Mouse (Mus musculus) midbrain, postnatal 0 days (tissue): ENCODE results near the gene Olfr1232. TPM values are rescaled to one million over a fixed set of nuclear protein-coding genes. Genes with fewer than 3 reads are reported as not detected.

Experiments
- ATAC-seq: fragments of 200-750 bp; cut with Nextera tagmentation; 2 replicates; pipeline ENCODE4 v1.8.0; 2017; ENCODE audit warnings: moderate number of reproducible peaks, mild to moderate bottlenecking, moderate TSS enrichment, moderate library complexity; ENCODE audit not compliant: low FRiP score
- DNase-seq: peaks from one replicate; pipeline ENCODE4 v3.0.0-alpha.2; 2015; ENCODE audit warnings: low spot score
- H3K27ac ChIP-seq: fragments of 300-500 bp; sonication (generic); 2 replicates; pipeline ENCODE4 v1.5.1; 2014; ENCODE audit warnings: low read depth, mild to moderate bottlenecking, low read length, mixed read lengths
- H3K27me3 ChIP-seq: fragments of 300-500 bp; sonication (generic); 2 replicates; pipeline ENCODE4 v1.6.1; 2014; ENCODE audit warnings: low read length, control low read depth, mixed read lengths; ENCODE audit not compliant: insufficient read depth
- H3K36me3 ChIP-seq: fragments of 300-500 bp; sonication (generic); 2 replicates; pipeline ENCODE4 v1.6.1; 2014; ENCODE audit warnings: low read length, control low read depth, mixed read lengths; ENCODE audit not compliant: insufficient read depth
- H3K4me1 ChIP-seq: fragments of 300-500 bp; sonication (generic); 2 replicates; pipeline ENCODE4 v1.6.1; 2014; ENCODE audit warnings: mild to moderate bottlenecking, control low read depth, antibody characterized with exemption, low read length, mixed read lengths; ENCODE audit not compliant: insufficient read depth
- H3K4me2 ChIP-seq: fragments of 300-500 bp; sonication (generic); 2 replicates; pipeline ENCODE4 v1.6.1; 2014; ENCODE audit warnings: low read depth, mild to moderate bottlenecking, low read length, mixed read lengths; ENCODE audit not compliant: poor library complexity, severe bottlenecking
- H3K4me3 ChIP-seq: fragments of 300-500 bp; sonication (generic); 2 replicates; pipeline ENCODE4 v1.5.1; 2014; ENCODE audit warnings: low read depth, mild to moderate bottlenecking, low read length, moderate library complexity
- H3K9ac ChIP-seq: fragments of 300-500 bp; sonication (generic); replicated peaks from 2 replicates; pipeline ENCODE4 v1.6.1; 2014; ENCODE audit warnings: mild to moderate bottlenecking, low read length, moderate library complexity, mixed read lengths; ENCODE audit not compliant: poor library complexity, severe bottlenecking
- H3K9me3 ChIP-seq: fragments of 300-500 bp; sonication (generic); 2 replicates; pipeline ENCODE4 v1.6.1; 2016; ENCODE audit warnings: low read length, control low read depth
- CTCF ChIP-seq: IDR thresholded peaks from 2 replicates; pipeline ENCODE4 v1.5.1; 2016; ENCODE audit warnings: antibody characterized with exemption, mild to moderate bottlenecking
- WGBS: fragments of 180-500 bp; shearing (Covaris S2); extraction: QIAGEN DNeasy Blood & Tissue Kit; methylation state at CpG from one replicate; pipeline ENCODE4 v1.1.7; 2014; 5-methylcytosine and 5-hydroxymethylcytosine counted together
- polyA plus RNA-seq: library from polyadenylated mRNA; unstranded; fragments of >200 nt; fragmentation: Nextera tagmentation; extraction: Ambion mirVana; gene quantifications from 2 replicates; pipeline ENCODE4 v1.2.1, GENCODE M21; 2015
- total RNA-seq: library from RNA; depleted of rRNA; stranded (reverse); fragments of >200 nt; gene quantifications from 2 replicates; pipeline ENCODE4 v1.2.3, GENCODE M21; 2014; rRNA removed

Olfr1232 gene
- total RNA-seq: not detected in 2 replicates
- polyA plus RNA-seq: not detected in 2 replicates

DNA sequence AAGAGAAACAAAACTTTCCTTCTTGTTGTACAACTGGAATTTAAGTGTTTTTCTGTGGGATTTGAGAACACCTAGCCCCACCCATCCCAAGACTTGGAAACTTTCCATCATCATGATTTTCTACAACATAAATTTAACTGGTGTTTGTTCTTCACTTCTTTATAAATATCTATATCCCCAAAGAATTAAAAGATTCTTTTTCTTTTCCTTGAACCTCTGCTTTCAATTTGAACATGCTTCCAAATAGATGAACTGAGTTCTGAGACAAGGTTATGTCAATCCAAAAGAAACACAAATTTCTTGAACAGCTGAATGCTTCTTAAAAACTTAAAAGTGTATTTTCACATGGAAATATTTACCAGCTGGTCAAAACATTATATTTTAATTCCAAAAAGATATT is at the start of gene Olfr1232:
Olfr1232 (minus strand) TSS at position 101 of the 400 bp plus-strand sequence.
- Histone ChIP-seq H3K4me1 (no peaks in the 10 kb centered on the region), H3K27me3 (no peaks in the 10 kb centered on the region), H3K27ac (no peak within 1 kb of the TSS), H3K36me3 (no peaks in the 10 kb centered on the region), H3K4me2 (no peak within 1 kb of the TSS), H3K4me3 (no peak within 1 kb of the TSS), H3K9me3 (no peaks in the 10 kb centered on the region), H3K9ac (no peak within 1 kb of the TSS)
- no peak for TF ChIP-seq CTCF
- ATAC-seq (no peak), DNase-seq (no peak)

DNA sequence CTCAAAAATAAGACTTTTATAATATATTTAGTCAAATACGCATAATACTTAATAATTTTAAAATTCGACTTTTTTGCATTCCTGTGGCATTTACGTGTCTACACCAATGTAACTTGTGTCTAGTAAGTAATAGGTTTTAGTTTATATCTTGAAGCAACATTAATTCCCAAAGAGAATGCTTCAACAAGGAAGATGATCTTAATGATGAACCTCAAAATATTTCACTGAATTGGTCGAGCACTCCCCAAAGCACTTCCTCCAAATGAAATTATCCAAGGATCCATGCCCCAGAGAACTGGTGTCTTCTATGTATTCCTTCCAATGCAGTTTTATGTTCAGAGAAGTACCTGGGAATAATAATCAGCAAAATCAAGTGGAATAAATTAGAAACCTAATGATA is 35.3 kb upstream of the Olfr1232 start, which contains the start of gene Olfr1234:
Olfr1234 (minus strand) TSS at position 101 of the 400 bp plus-strand sequence.
- DNase-seq (no peak), ATAC-seq (no peak)
- no peak within 1 kb of the TSS for H3K9ac ChIP-seq
- no peak within 1 kb of the TSS for H3K27ac ChIP-seq
- no peaks in the 10 kb centered on the region for H3K9me3 ChIP-seq
- no peaks in the 10 kb centered on the region for H3K36me3 ChIP-seq
- 88% methylated on average over 4 of the region's 4 CpGs for WGBS
- H3K27me3 ChIP-seq: no peaks in the 10 kb centered on the region
- no peak within 1 kb of the TSS for H3K4me2 ChIP-seq
- no peak within 1 kb of the TSS for H3K4me3 ChIP-seq
- no peaks in the 10 kb centered on the region for H3K4me1 ChIP-seq
- no peak for TF ChIP-seq CTCF

DNA sequence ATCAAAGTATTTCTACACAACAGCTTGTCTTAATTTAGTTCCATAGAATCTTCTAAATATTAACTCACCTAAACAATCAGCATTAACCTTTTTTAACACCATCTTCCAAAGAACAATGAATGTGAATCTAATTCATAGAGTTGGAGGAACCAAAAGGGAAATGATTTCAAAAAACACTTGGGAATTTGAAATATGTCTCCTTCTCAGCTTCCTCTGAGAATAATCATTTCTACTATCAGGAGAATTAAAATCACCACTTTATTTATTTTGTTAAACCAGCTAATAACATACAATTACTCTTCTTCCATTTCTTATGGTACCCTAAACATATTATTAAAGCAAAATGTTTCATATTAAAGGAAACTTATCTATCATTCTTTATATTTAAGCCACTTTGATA is 12.8 kb upstream of the Olfr1232 start, which contains the start of gene Olfr1233:
Olfr1233 (minus strand) TSS at position 101 of the 400 bp plus-strand sequence.
- no peak within 1 kb of the TSS for H3K4me2 ChIP-seq
- no peak within 1 kb of the TSS for H3K4me3 ChIP-seq
- H3K4me1 ChIP-seq: no peaks in the 10 kb centered on the region
- ATAC-seq (no peak), DNase-seq (no peak)
- H3K36me3 ChIP-seq: no peaks in the 10 kb centered on the region
- no peak within 1 kb of the TSS for H3K27ac ChIP-seq
- no peak for TF ChIP-seq CTCF
- no peak within 1 kb of the TSS for H3K9ac ChIP-seq
- no peaks in the 10 kb centered on the region for H3K9me3 ChIP-seq
- no peaks in the 10 kb centered on the region for H3K27me3 ChIP-seq

DNA sequence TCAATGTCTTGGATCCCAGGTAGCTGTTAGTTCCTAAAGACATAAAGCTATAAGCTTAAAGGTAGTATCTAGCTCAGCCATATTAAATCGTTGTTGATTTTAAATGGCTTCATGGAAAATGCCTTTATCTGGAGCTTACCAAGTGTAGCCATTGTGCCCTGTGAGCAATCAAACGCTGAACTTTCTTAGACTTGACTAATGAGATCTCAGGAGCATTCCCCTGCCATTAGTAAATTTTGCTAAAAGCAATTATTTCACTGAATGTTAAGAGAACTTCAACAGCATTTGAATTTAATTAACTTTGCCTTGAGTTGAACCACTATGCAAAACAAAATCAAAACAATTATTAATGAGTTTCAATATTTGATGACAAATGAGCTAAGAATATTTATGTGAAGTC is 22.5 kb downstream of the Olfr1232 start, which contains the start of gene Olfr1231:
Olfr1231 (minus strand) TSS at position 101 of the 400 bp plus-strand sequence.
- 66% methylated on average over 2 of the region's 2 CpGs for WGBS
- Histone ChIP-seq H3K9me3 (no peaks in the 10 kb centered on the region), H3K9ac (no peak within 1 kb of the TSS), H3K4me3 (no peak within 1 kb of the TSS), H3K27ac (no peak within 1 kb of the TSS), H3K36me3 (no peaks in the 10 kb centered on the region), H3K4me2 (no peak within 1 kb of the TSS), H3K4me1 (no peaks in the 10 kb centered on the region), H3K27me3 (no peaks in the 10 kb centered on the region)
- DNase-seq (peak; percentile 2), ATAC-seq (no peak)
- TF ChIP-seq CTCF: no peak

DNA sequence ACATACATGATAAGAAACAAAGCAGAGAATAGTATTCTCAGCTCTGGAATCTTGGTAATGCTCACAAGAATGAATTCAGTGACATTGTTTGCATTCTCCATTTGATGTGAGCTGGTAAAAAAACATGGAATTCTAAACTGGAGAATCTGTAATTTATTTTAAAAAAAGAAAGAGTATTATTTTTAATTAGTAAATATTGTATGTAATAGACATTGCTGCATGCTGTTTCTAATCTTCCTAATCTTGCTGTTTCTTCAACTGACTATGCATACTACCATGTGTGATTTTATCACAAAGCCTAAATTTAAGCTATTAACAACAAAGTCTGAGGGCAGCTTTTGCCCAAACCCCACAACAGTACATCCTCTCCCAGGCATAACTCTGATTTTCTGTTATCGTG is 32.3 kb downstream of the Olfr1232 start, which contains the start of gene Olfr1230:
Olfr1230 (minus strand) TSS at position 101 of the 400 bp plus-strand sequence.
- WGBS: 92% methylated on average over 1 of the region's 1 CpGs

DNA sequence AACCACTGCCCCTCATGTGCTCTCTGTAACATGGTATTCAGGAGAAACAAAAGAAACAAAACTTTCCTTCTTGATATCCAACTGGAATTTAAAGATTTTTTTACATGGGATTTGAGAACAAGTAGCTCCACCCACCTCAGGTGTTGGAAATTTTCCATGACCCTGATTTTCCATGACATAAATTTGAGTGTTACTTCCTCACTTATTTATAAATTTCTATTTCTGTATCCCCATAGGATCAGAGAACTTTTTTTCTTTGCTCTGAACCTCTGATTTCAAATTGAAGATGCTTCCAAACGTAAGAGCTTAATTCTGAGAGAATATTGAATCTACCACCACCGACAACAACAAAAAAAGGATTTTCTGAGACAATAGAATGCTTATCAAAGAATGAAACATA is 41.6 kb downstream of the Olfr1232 start, which contains the start of gene Olfr1229:
Olfr1229 (minus strand) TSS at position 101 of the 400 bp plus-strand sequence.
- Histone ChIP-seq H3K27ac (no peak within 1 kb of the TSS), H3K4me3 (no peak within 1 kb of the TSS), H3K9ac (no peak within 1 kb of the TSS), H3K27me3 (no peaks in the 10 kb centered on the region), H3K4me2 (no peak within 1 kb of the TSS), H3K9me3 (no peaks in the 10 kb centered on the region), H3K4me1 (no peaks in the 10 kb centered on the region), H3K36me3 (no peaks in the 10 kb centered on the region)
- no peak for TF ChIP-seq CTCF
- 72% methylated on average over 2 of the region's 2 CpGs for WGBS
- DNase-seq: no peak
- no peak for ATAC-seq

More for the DNA sequence above, 32.3 kb downstream of the Olfr1232 start, which contains the start of gene Olfr1230:
- H3K4me2 ChIP-seq: no peak within 1 kb of the TSS
- H3K4me3 ChIP-seq: no peak within 1 kb of the TSS
- H3K27me3 ChIP-seq: no peaks in the 10 kb centered on the region
- no peaks in the 10 kb centered on the region for H3K36me3 ChIP-seq
- H3K4me1 ChIP-seq: no peaks in the 10 kb centered on the region
- H3K27ac ChIP-seq: no peak within 1 kb of the TSS
- DNase-seq (no peak), ATAC-seq (no peak)
- TF ChIP-seq CTCF: no peak
- no peaks in the 10 kb centered on the region for H3K9me3 ChIP-seq
- no peak within 1 kb of the TSS for H3K9ac ChIP-seq

Other genes starting within 250 kb of the Olfr1232 start
- not detected in 2 replicates for gene Olfr1219, start 246.2 kb downstream of the Olfr1232 start, total RNA-seq
- not detected in 2 replicates for gene Olfr1219, start 246.2 kb downstream of the Olfr1232 start, polyA plus RNA-seq
- not detected in 2 replicates for gene Olfr1220, start 222.8 kb downstream of the Olfr1232 start, total RNA-seq
- gene Olfr1220, start 222.8 kb downstream of the Olfr1232 start, polyA plus RNA-seq: not detected in 2 replicates
- not detected in 2 replicates for gene Olfr1221, start 212.4 kb downstream of the Olfr1232 start, total RNA-seq
- not detected in 2 replicates for gene Olfr1221, start 212.4 kb downstream of the Olfr1232 start, polyA plus RNA-seq
- not detected in 2 replicates for gene Olfr1222, start 196.6 kb downstream of the Olfr1232 start, total RNA-seq
- not detected in 2 replicates for gene Olfr1222, start 196.6 kb downstream of the Olfr1232 start, polyA plus RNA-seq
- gene Olfr1223, start 178.1 kb downstream of the Olfr1232 start, total RNA-seq: not detected in 2 replicates
- not detected in 2 replicates for gene Olfr1223, start 178.1 kb downstream of the Olfr1232 start, polyA plus RNA-seq
- not detected in 2 replicates for gene Olfr1224-ps1, start 165.6 kb downstream of the Olfr1232 start, total RNA-seq
- not detected in 2 replicates for gene Olfr1224-ps1, start 165.6 kb downstream of the Olfr1232 start, polyA plus RNA-seq
- not detected in 2 replicates for gene Olfr1225, start 155.0 kb downstream of the Olfr1232 start, total RNA-seq
- not detected in 2 replicates for gene Olfr1225, start 155.0 kb downstream of the Olfr1232 start, polyA plus RNA-seq
- gene Olfr1226, start 129.6 kb downstream of the Olfr1232 start, total RNA-seq: not detected in 2 replicates
- not detected in 2 replicates for gene Olfr1226, start 129.6 kb downstream of the Olfr1232 start, polyA plus RNA-seq
- gene Olfr1228, start 75.6 kb downstream of the Olfr1232 start, total RNA-seq: not detected in 2 replicates
- not detected in 2 replicates for gene Olfr1228, start 75.6 kb downstream of the Olfr1232 start, polyA plus RNA-seq
- not detected in 2 replicates for gene Olfr1229, start 41.7 kb downstream of the Olfr1232 start, total RNA-seq
- gene Olfr1229, start 41.7 kb downstream of the Olfr1232 start, polyA plus RNA-seq: not detected in 2 replicates
- gene Olfr1230, start 32.4 kb downstream of the Olfr1232 start, total RNA-seq: not detected in 2 replicates
- not detected in 2 replicates for gene Olfr1230, start 32.4 kb downstream of the Olfr1232 start, polyA plus RNA-seq
- gene Olfr1231, start 22.6 kb downstream of the Olfr1232 start, total RNA-seq: not detected in 2 replicates
- gene Olfr1231, start 22.6 kb downstream of the Olfr1232 start, polyA plus RNA-seq: not detected in 2 replicates
- gene Olfr1233, start 12.7 kb upstream of the Olfr1232 start, total RNA-seq: not detected in 2 replicates
- not detected in 2 replicates for gene Olfr1233, start 12.7 kb upstream of the Olfr1232 start, polyA plus RNA-seq
- not detected in 2 replicates for gene Olfr1234, start 35.2 kb upstream of the Olfr1232 start, total RNA-seq
- gene Olfr1234, start 35.2 kb upstream of the Olfr1232 start, polyA plus RNA-seq: not detected in 2 replicates
- not detected in 2 replicates for gene Olfr1238, start 80.0 kb upstream of the Olfr1232 start, total RNA-seq
- gene Olfr1238, start 80.0 kb upstream of the Olfr1232 start, polyA plus RNA-seq: not detected in 2 replicates
- gene Olfr1239, start 90.7 kb upstream of the Olfr1232 start, total RNA-seq: not detected in 2 replicates
- gene Olfr1239, start 90.7 kb upstream of the Olfr1232 start, polyA plus RNA-seq: not detected in 2 replicates
- not detected in 2 replicates for gene Olfr1240, start 113.3 kb upstream of the Olfr1232 start, total RNA-seq
- not detected in 2 replicates for gene Olfr1240, start 113.3 kb upstream of the Olfr1232 start, polyA plus RNA-seq
- gene Olfr1241, start 157.5 kb upstream of the Olfr1232 start, total RNA-seq: not detected in 2 replicates
- gene Olfr1241, start 157.5 kb upstream of the Olfr1232 start, polyA plus RNA-seq: not detected in 2 replicates
- gene Olfr1242, start 168.7 kb upstream of the Olfr1232 start, total RNA-seq: not detected in 2 replicates
- gene Olfr1242, start 168.7 kb upstream of the Olfr1232 start, polyA plus RNA-seq: not detected in 2 replicates
- not detected in 2 replicates for gene Olfr1243, start 201.8 kb upstream of the Olfr1232 start, total RNA-seq
- not detected in 2 replicates for gene Olfr1243, start 201.8 kb upstream of the Olfr1232 start, polyA plus RNA-seq
- gene Olfr1245, start 248.8 kb upstream of the Olfr1232 start, total RNA-seq: not detected in 2 replicates
- gene Olfr1245, start 248.8 kb upstream of the Olfr1232 start, polyA plus RNA-seq: not detected in 2 replicates